Mouse (Mus musculus) hindbrain, embryonic 10.5 days (tissue): Measurements from ENCODE around the gene Kbtbd13. TPM values are rescaled to one million over a fixed set of nuclear protein-coding genes. Genes with fewer than 3 reads are reported as not detected.

Experiments
- DNase-seq: peaks from one replicate; pipeline ENCODE4 v3.0.0-alpha.2; 2017; ENCODE audit warnings: low spot score
- H3K27ac ChIP-seq: fragments of 300-500 bp; sonication (generic); 2 replicates; pipeline ENCODE4 v1.5.1; 2016; ENCODE audit warnings: mild to moderate bottlenecking, moderate library complexity
- H3K27me3 ChIP-seq: fragments of 300-500 bp; sonication (generic); 2 replicates; pipeline ENCODE4 v1.6.1; 2016; ENCODE audit warnings: mild to moderate bottlenecking; ENCODE audit not compliant: poor library complexity, insufficient read depth, severe bottlenecking
- H3K36me3 ChIP-seq: fragments of 300-500 bp; sonication (generic); 2 replicates; pipeline ENCODE4 v1.6.1; 2016; ENCODE audit warnings: mild to moderate bottlenecking, moderate library complexity
- H3K4me1 ChIP-seq: fragments of 300-500 bp; sonication (generic); replicated peaks from 2 replicates; pipeline ENCODE4 v1.6.1; 2016; ENCODE audit warnings: mild to moderate bottlenecking
- H3K4me3 ChIP-seq: fragments of 300-500 bp; sonication (generic); 2 replicates; pipeline ENCODE4 v1.5.1; 2016; ENCODE audit warnings: mild to moderate bottlenecking, moderate library complexity
- H3K9me3 ChIP-seq: fragments of 300-500 bp; sonication (generic); 2 replicates; pipeline ENCODE4 v1.6.1; 2016; ENCODE audit warnings: mild to moderate bottlenecking, moderate library complexity
- WGBS: fragments of 180-500 bp; shearing (Covaris S2); methylation state at CpG from one replicate; pipeline ENCODE4 v1.1.7; 2016; 5-methylcytosine and 5-hydroxymethylcytosine counted together
- polyA plus RNA-seq: library from polyadenylated mRNA; unstranded; fragments of >200 nt; fragmentation: Nextera tagmentation; extraction: Ambion mirVana; gene quantifications from 2 replicates; pipeline ENCODE4 v1.2.1, GENCODE M21; 2016

The Kbtbd13 gene
- polyA plus RNA-seq: 0.80 and 0.85 TPM in 2 replicates

GRCm38 (mm10) chr9:65391613-65391964 lies at the start of gene Kbtbd13:
Kbtbd13 (minus strand) TSS chr9:65391652.
- peak within 1 kb of the TSS; percentile 68 for H3K27ac ChIP-seq
- no peak for DNase-seq
- no peaks in the 10 kb centered on the region for H3K9me3 ChIP-seq
- H3K4me3 ChIP-seq: peak within 1 kb of the TSS; percentile 51
- H3K27me3 ChIP-seq: peaks cover 71% of the 10 kb centered on the region
- WGBS: 45% methylated on average over 8 of the region's 8 CpGs
- peaks cover 23% of the 10 kb centered on the region for H3K4me1 ChIP-seq
- H3K36me3 ChIP-seq: no peaks in the 10 kb centered on the region

- H3K36me3 ChIP-seq: peaks cover 25% of the 10 kb centered on the region
- H3K4me1 ChIP-seq: peaks cover 10% of the 10 kb centered on the region
- H3K4me3 ChIP-seq: peak within 1 kb of the TSS; percentile 79
- H3K27me3 ChIP-seq: no peaks in the 10 kb centered on the region
- peak; percentile 93 for DNase-seq
- WGBS: under 1% methylated on average over 54 of the region's 54 CpGs
- H3K27ac ChIP-seq: peak within 1 kb of the TSS; percentile 89
- H3K9me3 ChIP-seq: no peaks in the 10 kb centered on the region
These were observed 44.3 kb upstream of the Kbtbd13 start, which contains the start of gene Mtfmt for GRCm38 (mm10) chr9:65435671-65436301. Mtfmt (plus strand) TSS chr9:65435782.

- H3K9me3 ChIP-seq: no peaks in the 10 kb centered on the region
- no peak for DNase-seq
- no peaks in the 10 kb centered on the region for H3K27me3 ChIP-seq
- peaks cover 19% of the 10 kb centered on the region for H3K36me3 ChIP-seq
- 70% methylated on average over 4 of the region's 4 CpGs for WGBS
- peaks cover 10% of the 10 kb centered on the region for H3K4me1 ChIP-seq
- H3K27ac ChIP-seq: no peak overlapping the region
- H3K4me3 ChIP-seq: peak overlapping the region; percentile 79
These were observed 43.8 kb upstream of the Kbtbd13 start for GRCm38 (mm10) chr9:65435211-65435610.

GRCm38 (mm10) chr9:65434140-65434539 lies 42.7 kb upstream of the Kbtbd13 start:
- Histone ChIP-seq H3K4me1 (peaks cover 10% of the 10 kb centered on the region), H3K36me3 (peaks cover 11% of the 10 kb centered on the region), H3K27me3 (no peaks in the 10 kb centered on the region), H3K9me3 (no peaks in the 10 kb centered on the region), H3K27ac (no peak overlapping the region), H3K4me3 (no peak overlapping the region)
- WGBS: 58% methylated on average over 5 of the region's 5 CpGs
- peak; percentile 57 for DNase-seq

- Histone ChIP-seq H3K4me3 (no peak overlapping the region), H3K27me3 (no peaks in the 10 kb centered on the region), H3K9me3 (no peaks in the 10 kb centered on the region), H3K4me1 (peaks cover 10% of the 10 kb centered on the region), H3K27ac (no peak overlapping the region), H3K36me3 (no peaks in the 10 kb centered on the region)
- peak; percentile 81 for DNase-seq
- WGBS: 3% methylated on average over 3 of the region's 3 CpGs
These were observed 40.8 kb upstream of the Kbtbd13 start for GRCm38 (mm10) chr9:65432236-65432635.

- 84% methylated on average over 5 of the region's 5 CpGs for WGBS
These were observed 39.5 kb upstream of the Kbtbd13 start for GRCm38 (mm10) chr9:65430921-65431320.

GRCm38 (mm10) chr9:65430401-65430800 lies 38.9 kb upstream of the Kbtbd13 start:
- H3K4me1 ChIP-seq: no peaks in the 10 kb centered on the region
- no peak for DNase-seq
- no peaks in the 10 kb centered on the region for H3K36me3 ChIP-seq
- no peaks in the 10 kb centered on the region for H3K27me3 ChIP-seq
- no peaks in the 10 kb centered on the region for H3K9me3 ChIP-seq
- H3K27ac ChIP-seq: no peak overlapping the region
- H3K4me3 ChIP-seq: no peak overlapping the region

More at GRCm38 (mm10) chr9:65430921-65431320, 39.5 kb upstream of the Kbtbd13 start:
- Histone ChIP-seq H3K4me1 (0 out of 2 replicates have a peak, but pooled peaks cover 2% of the 10 kb centered on the region), H3K9me3 (no peaks in the 10 kb centered on the region), H3K4me3 (no peak overlapping the region), H3K36me3 (no peaks in the 10 kb centered on the region), H3K27me3 (no peaks in the 10 kb centered on the region), H3K27ac (no peak overlapping the region)
- no peak for DNase-seq

GRCm38 (mm10) chr9:65428003-65428402 lies 36.6 kb upstream of the Kbtbd13 start:
- H3K36me3 ChIP-seq: no peaks in the 10 kb centered on the region
- DNase-seq: no peak
- no peak overlapping the region for H3K27ac ChIP-seq
- H3K27me3 ChIP-seq: no peaks in the 10 kb centered on the region
- H3K4me1 ChIP-seq: 0 out of 2 replicates have a peak, but pooled peaks cover 3% of the 10 kb centered on the region
- H3K4me3 ChIP-seq: no peak overlapping the region
- 89% methylated on average over 5 of the region's 5 CpGs for WGBS
- no peaks in the 10 kb centered on the region for H3K9me3 ChIP-seq

- Histone ChIP-seq H3K27ac (no peak overlapping the region), H3K9me3 (no peaks in the 10 kb centered on the region), H3K27me3 (no peaks in the 10 kb centered on the region), H3K4me3 (no peak overlapping the region), H3K4me1 (0 out of 2 replicates have a peak, but pooled peaks cover 3% of the 10 kb centered on the region), H3K36me3 (no peaks in the 10 kb centered on the region)
- 80% methylated on average over 2 of the region's 2 CpGs for WGBS
- DNase-seq: no peak
These were observed 36.1 kb upstream of the Kbtbd13 start for GRCm38 (mm10) chr9:65427511-65427910.

- WGBS: 47% methylated on average over 3 of the region's 3 CpGs
- no peaks in the 10 kb centered on the region for H3K36me3 ChIP-seq
These were observed 32.9 kb upstream of the Kbtbd13 start for GRCm38 (mm10) chr9:65424393-65424792.

GRCm38 (mm10) chr9:65422760-65423501 lies 31.5 kb upstream of the Kbtbd13 start, which contains the start of gene Slc51b:
Slc51b (minus strand) TSS chr9:65422955.
- Histone ChIP-seq H3K36me3 (no peaks in the 10 kb centered on the region), H3K27me3 (no peaks in the 10 kb centered on the region), H3K4me3 (no peak within 1 kb of the TSS), H3K4me1 (0 out of 2 replicates have a peak, but pooled peaks cover 3% of the 10 kb centered on the region), H3K9me3 (no peaks in the 10 kb centered on the region), H3K27ac (no peak within 1 kb of the TSS)
- DNase-seq: no peak
- WGBS: 83% methylated on average over 11 of the region's 11 CpGs

More at GRCm38 (mm10) chr9:65424393-65424792, 32.9 kb upstream of the Kbtbd13 start:
- DNase-seq: no peak
- Histone ChIP-seq H3K4me1 (0 out of 2 replicates have a peak, but pooled peaks cover 3% of the 10 kb centered on the region), H3K27me3 (no peaks in the 10 kb centered on the region), H3K9me3 (no peaks in the 10 kb centered on the region), H3K27ac (no peak overlapping the region), H3K4me3 (no peak overlapping the region)

GRCm38 (mm10) chr9:65419633-65420032 lies 28.2 kb upstream of the Kbtbd13 start:
- no peak overlapping the region for H3K4me3 ChIP-seq

GRCm38 (mm10) chr9:65417738-65418137 lies 26.3 kb upstream of the Kbtbd13 start:
- DNase-seq: no peak
- 0 out of 2 replicates have a peak, but pooled peaks cover 3% of the 10 kb centered on the region for H3K4me1 ChIP-seq
- 61% methylated on average over 3 of the region's 3 CpGs for WGBS

More at GRCm38 (mm10) chr9:65419633-65420032, 28.2 kb upstream of the Kbtbd13 start:
- H3K36me3 ChIP-seq: no peaks in the 10 kb centered on the region
- 0 out of 2 replicates have a peak, but pooled peaks cover 4% of the 10 kb centered on the region for H3K4me1 ChIP-seq
- no peak for DNase-seq
- WGBS: 74% methylated on average over 3 of the region's 3 CpGs
- no peaks in the 10 kb centered on the region for H3K27me3 ChIP-seq
- no peak overlapping the region for H3K27ac ChIP-seq
- no peaks in the 10 kb centered on the region for H3K9me3 ChIP-seq

More at GRCm38 (mm10) chr9:65417738-65418137, 26.3 kb upstream of the Kbtbd13 start:
- Histone ChIP-seq H3K4me3 (no peak overlapping the region), H3K27me3 (no peaks in the 10 kb centered on the region), H3K36me3 (no peaks in the 10 kb centered on the region), H3K27ac (no peak overlapping the region), H3K9me3 (no peaks in the 10 kb centered on the region)
